Mouse (Mus musculus): Measurements from ENCODE around the gene Tbc1d9. TPM values are rescaled to one million over a fixed set of nuclear protein-coding genes. Genes with fewer than 3 reads are reported as not detected.

The Tbc1d9 gene
- polyA plus RNA-seq, 1 experiment from 2014 or later = 2.2 TPM

- 80% methylated on average over 6 of the region's 6 CpGs for WGBS
- no peaks in the 10 kb centered on the region for H3K27me3 ChIP-seq (ENCODE audit: insufficient read depth, low read length)
- no peak overlapping the region for H3K4me2 ChIP-seq
- no peak overlapping the region for H3K4me3 ChIP-seq (ENCODE audit: low read depth, low read length)
- H3K27ac ChIP-seq (ENCODE audit: low read depth) = no peak overlapping the region
- no peak for TF ChIP-seq CTCF (IDR thresholded peaks at IDR 0.05; ENCODE audit: low read depth)
- H3K9ac ChIP-seq = no peak overlapping the region
- no peaks in the 10 kb centered on the region for H3K36me3 ChIP-seq (ENCODE audit: insufficient read depth)
- ATAC-seq (ENCODE audit: insufficient read depth) (no peak), DNase-seq (no peak)
- H3K9me3 ChIP-seq (ENCODE audit: low read depth, low read length) = no peaks in the 10 kb centered on the region
- no peaks in the 10 kb centered on the region for H3K4me1 ChIP-seq (ENCODE audit: insufficient read depth)
Measured at GRCm38 (mm10) chr8:83149124-83149523, 16.0 kb upstream of the Tbc1d9 start.

GRCm38 (mm10) chr8:83152055-83152454 is 13.1 kb upstream of the Tbc1d9 start:
- H3K27ac ChIP-seq (ENCODE audit: low read depth) = no peak overlapping the region
- TF ChIP-seq CTCF (IDR thresholded peaks at IDR 0.05; ENCODE audit: low read depth) = no peak
- no peak for DNase-seq

GRCm38 (mm10) chr8:83152470-83152869 is 12.7 kb upstream of the Tbc1d9 start:
- WGBS = 52% methylated on average over 4 of the region's 4 CpGs
- no peak overlapping the region for H3K27ac ChIP-seq (ENCODE audit: low read depth)
- H3K27me3 ChIP-seq (ENCODE audit: insufficient read depth, low read length) = no peaks in the 10 kb centered on the region
- H3K4me1 ChIP-seq (ENCODE audit: insufficient read depth) = no peaks in the 10 kb centered on the region
- H3K9me3 ChIP-seq (ENCODE audit: low read depth, low read length) = no peaks in the 10 kb centered on the region
- DNase-seq (no peak), ATAC-seq (ENCODE audit: insufficient read depth) (no peak)
- no peak for TF ChIP-seq CTCF (IDR thresholded peaks at IDR 0.05; ENCODE audit: low read depth)
- no peaks in the 10 kb centered on the region for H3K36me3 ChIP-seq (ENCODE audit: insufficient read depth)
- H3K4me3 ChIP-seq (ENCODE audit: low read depth, low read length) = no peak overlapping the region
- no peak overlapping the region for H3K9ac ChIP-seq
- no peak overlapping the region for H3K4me2 ChIP-seq

More at GRCm38 (mm10) chr8:83152055-83152454, 13.1 kb upstream of the Tbc1d9 start:
- no peaks in the 10 kb centered on the region for H3K36me3 ChIP-seq (ENCODE audit: insufficient read depth)
- 81% methylated on average over 1 of the region's 2 CpGs for WGBS
- H3K9ac ChIP-seq = no peak overlapping the region
- ATAC-seq (ENCODE audit: insufficient read depth) = no peak
- H3K27me3 ChIP-seq (ENCODE audit: insufficient read depth, low read length) = no peaks in the 10 kb centered on the region
- H3K4me2 ChIP-seq = no peak overlapping the region
- H3K4me1 ChIP-seq (ENCODE audit: insufficient read depth) = no peaks in the 10 kb centered on the region
- H3K9me3 ChIP-seq (ENCODE audit: low read depth, low read length) = no peaks in the 10 kb centered on the region
- no peak overlapping the region for H3K4me3 ChIP-seq (ENCODE audit: low read depth, low read length)

GRCm38 (mm10) chr8:83155110-83155509 is 10.0 kb upstream of the Tbc1d9 start:
- no peak overlapping the region for H3K4me3 ChIP-seq (ENCODE audit: low read depth, low read length)
- no peak overlapping the region for H3K9ac ChIP-seq
- no peak for TF ChIP-seq CTCF (IDR thresholded peaks at IDR 0.05; ENCODE audit: low read depth)
- H3K27ac ChIP-seq (ENCODE audit: low read depth) = no peak overlapping the region
- 21% methylated on average over 4 of the region's 4 CpGs for WGBS
- ATAC-seq (ENCODE audit: insufficient read depth) (no peak), DNase-seq (no peak)
- no peaks in the 10 kb centered on the region for H3K27me3 ChIP-seq (ENCODE audit: insufficient read depth, low read length)
- no peaks in the 10 kb centered on the region for H3K36me3 ChIP-seq (ENCODE audit: insufficient read depth)
- no peaks in the 10 kb centered on the region for H3K9me3 ChIP-seq (ENCODE audit: low read depth, low read length)
- H3K4me1 ChIP-seq (ENCODE audit: insufficient read depth) = no peaks in the 10 kb centered on the region
- H3K4me2 ChIP-seq = no peak overlapping the region

GRCm38 (mm10) chr8:83158971-83159370 is 6.2 kb upstream of the Tbc1d9 start:
- 62% methylated on average over 3 of the region's 3 CpGs for WGBS
- Histone ChIP-seq H3K27ac (ENCODE audit: low read depth) (no peak overlapping the region), H3K9me3 (ENCODE audit: low read depth, low read length) (no peaks in the 10 kb centered on the region), H3K4me3 (ENCODE audit: low read depth, low read length) (no peak overlapping the region), H3K4me2 (no peak overlapping the region), H3K9ac (no peak overlapping the region), H3K36me3 (ENCODE audit: insufficient read depth) (no peaks in the 10 kb centered on the region), H3K4me1 (ENCODE audit: insufficient read depth) (no peaks in the 10 kb centered on the region), H3K27me3 (ENCODE audit: insufficient read depth, low read length) (no peaks in the 10 kb centered on the region)
- ATAC-seq (ENCODE audit: insufficient read depth) = no peak; the same call in 1 of the 2 replicates
- peak; percentile 34 for DNase-seq
- TF ChIP-seq CTCF (IDR thresholded peaks at IDR 0.05; ENCODE audit: low read depth) = no peak

- no peak for DNase-seq
- 71% methylated on average over 1 of the region's 1 CpGs for WGBS
- Histone ChIP-seq H3K4me3 (ENCODE audit: low read depth, low read length) (no peak overlapping the region), H3K36me3 (ENCODE audit: insufficient read depth) (no peaks in the 10 kb centered on the region), H3K4me2 (no peak overlapping the region), H3K9me3 (ENCODE audit: low read depth, low read length) (no peaks in the 10 kb centered on the region), H3K27ac (ENCODE audit: low read depth) (no peak overlapping the region), H3K9ac (no peak overlapping the region), H3K27me3 (ENCODE audit: insufficient read depth, low read length) (no peaks in the 10 kb centered on the region), H3K4me1 (ENCODE audit: insufficient read depth) (no peaks in the 10 kb centered on the region)
- ATAC-seq (ENCODE audit: insufficient read depth) = no peak
- no peak for TF ChIP-seq CTCF (IDR thresholded peaks at IDR 0.05; ENCODE audit: low read depth)
Measured at GRCm38 (mm10) chr8:83159615-83160014, 5.5 kb upstream of the Tbc1d9 start.

- WGBS = 80% methylated on average over 2 of the region's 2 CpGs
- Histone ChIP-seq H3K9ac (no peak overlapping the region), H3K27me3 (ENCODE audit: insufficient read depth, low read length) (no peaks in the 10 kb centered on the region), H3K9me3 (ENCODE audit: low read depth, low read length) (no peaks in the 10 kb centered on the region), H3K36me3 (ENCODE audit: insufficient read depth) (no peaks in the 10 kb centered on the region), H3K27ac (ENCODE audit: low read depth) (no peak overlapping the region), H3K4me1 (ENCODE audit: insufficient read depth) (no peaks in the 10 kb centered on the region), H3K4me2 (no peak overlapping the region), H3K4me3 (ENCODE audit: low read depth, low read length) (no peak overlapping the region)
- no peak for DNase-seq
- ATAC-seq (ENCODE audit: insufficient read depth) = no peak
- no peak for TF ChIP-seq CTCF (IDR thresholded peaks at IDR 0.05; ENCODE audit: low read depth)
Measured at GRCm38 (mm10) chr8:83160613-83161012, 4.5 kb upstream of the Tbc1d9 start.

Measured in lung, embryonic 14.5 days (tissue).